Mouse (Mus musculus) adrenal gland, adult 8-10 months (tissue): ENCODE results near the gene Gpr137. TPM values are rescaled to one million over a fixed set of nuclear protein-coding genes. Genes with fewer than 3 reads are reported as not detected.
"Not testable (repeated sequence)": the region's sequence is repeated elsewhere in the genome, so short reads cannot be mapped to it uniquely, and the experiment has no call there.

ENCODE experiments used
- DNase-seq: peaks from one replicate; pipeline ENCODE4 v3.0.0; 2022
- microRNA-seq, 2 experiments: library from miRNA; unstranded; fragments of <30 nt; microRNA quantifications; one replicate each; pipeline ENCODE4 v1.2.0; 2022
- total RNA-seq, 4 experiments: library from RNA; stranded (reverse); gene quantifications; 2 replicates each; pipeline ENCODE4 v1.2.4; 2022

Gpr137 gene
- total RNA-seq, 4 experiments from 2014 or later: 55.6 to 66.1 (median 63.4) TPM

DNA sequence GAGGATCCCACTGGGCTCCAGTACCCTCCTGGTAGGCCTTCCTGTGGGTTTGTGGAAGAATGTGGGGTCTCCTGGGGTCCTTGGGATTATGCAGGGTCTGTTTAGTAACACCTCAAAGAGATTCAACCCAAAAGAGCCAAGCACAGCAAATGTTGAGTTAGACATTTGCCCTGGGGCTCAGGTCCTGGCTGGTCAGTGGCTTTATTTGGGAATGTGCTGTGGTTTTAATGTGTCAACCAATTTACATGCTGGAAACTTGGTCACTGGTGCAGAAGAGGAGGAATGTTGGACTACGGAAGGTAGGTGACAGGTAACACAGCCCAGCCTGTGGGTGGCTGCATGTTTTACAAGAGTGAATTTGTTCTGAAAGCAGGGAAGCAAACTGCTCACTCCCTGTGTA is 39.2 kb downstream of the Gpr137 start:
- DNase-seq: no peak

DNA sequence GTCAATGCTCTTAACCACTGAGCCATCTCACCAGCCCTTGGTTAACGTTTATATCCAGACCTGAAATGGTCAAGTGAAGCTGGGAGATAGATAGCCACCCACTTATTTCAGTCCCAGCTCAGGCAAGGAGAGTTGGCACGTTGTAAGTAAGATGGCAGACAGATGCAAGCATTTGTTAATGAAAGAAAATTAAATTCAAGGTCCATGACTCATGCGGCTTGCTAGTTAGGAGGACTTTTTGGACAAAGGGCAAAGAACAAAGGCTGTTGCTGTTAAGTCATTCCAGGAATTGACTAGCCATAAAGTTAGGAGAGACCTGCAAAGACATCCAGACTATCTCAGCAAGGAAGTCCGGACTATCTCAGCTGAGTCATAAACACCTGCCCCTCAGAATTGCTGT is 42.6 kb downstream of the Gpr137 start:
- DNase-seq: no peak

DNA sequence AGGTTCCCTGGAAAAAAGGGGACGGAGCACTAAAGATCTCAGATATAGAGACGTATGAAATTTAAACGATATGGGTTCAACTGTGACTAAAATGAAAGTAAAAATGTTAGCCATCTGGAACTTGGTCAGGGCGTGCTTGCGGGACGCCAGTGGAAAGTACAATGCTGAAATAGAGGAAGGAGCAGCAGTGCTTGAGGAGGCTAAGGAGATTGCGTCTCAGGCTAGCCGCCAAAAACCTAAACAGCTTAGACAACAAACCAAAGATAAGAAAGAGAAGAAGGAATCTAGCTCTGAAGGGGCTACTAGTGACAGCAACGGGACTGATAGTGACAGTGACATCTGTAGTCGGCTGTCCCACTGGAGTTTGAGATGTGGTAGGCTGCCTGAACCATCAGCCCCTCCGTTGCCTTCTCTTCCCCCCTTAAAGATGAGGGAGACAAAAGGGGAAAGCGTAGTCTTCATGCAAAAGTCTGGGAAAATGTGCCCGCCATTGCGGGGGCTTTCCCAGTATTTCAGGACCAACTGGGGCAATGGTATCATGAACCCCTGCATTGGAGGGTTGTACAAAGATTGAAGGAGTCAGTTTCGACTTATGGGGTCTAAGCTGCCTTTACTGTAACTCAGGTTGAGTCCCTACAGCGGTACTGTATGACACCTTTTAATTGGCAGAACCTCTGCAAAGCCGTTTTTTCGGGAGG is 46.5 kb downstream of the Gpr137 start:
- not testable (repeated sequence) for DNase-seq

DNA sequence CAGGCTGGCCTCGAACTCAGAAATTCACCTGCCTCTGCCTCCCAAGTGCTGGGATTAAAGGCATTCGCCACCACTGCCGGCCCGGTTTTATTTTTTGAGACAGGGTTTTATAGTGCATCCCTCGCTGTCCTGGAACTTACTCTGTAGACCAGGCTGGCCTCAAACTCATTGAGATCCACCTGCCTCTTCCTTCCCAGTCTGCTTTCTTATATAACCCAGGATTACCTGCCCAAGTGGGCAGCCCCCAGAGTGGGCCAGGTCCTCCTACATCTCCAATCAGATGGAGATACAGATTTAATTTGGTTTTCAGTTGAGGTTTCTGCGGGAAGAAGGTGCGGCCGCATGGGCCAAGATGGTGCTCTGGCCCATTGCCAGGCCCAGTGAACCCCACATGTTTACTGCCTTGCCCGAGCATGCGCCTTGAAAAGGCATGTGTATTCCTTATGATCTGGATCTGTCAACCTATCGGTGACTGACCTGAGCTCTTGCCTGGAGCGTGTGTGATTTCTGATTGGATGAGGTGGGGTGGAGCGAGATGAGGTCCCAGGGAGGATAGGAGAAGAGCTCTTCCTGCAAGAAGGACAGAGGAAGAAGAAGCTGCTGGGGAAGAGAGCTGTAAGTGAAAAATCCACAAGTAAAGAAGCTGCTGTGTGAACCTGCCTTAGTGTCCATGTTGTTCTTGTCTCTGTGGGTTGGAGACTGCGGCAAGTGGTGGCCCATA is 48.4 kb downstream of the Gpr137 start:
- DNase-seq: no peak

DNA sequence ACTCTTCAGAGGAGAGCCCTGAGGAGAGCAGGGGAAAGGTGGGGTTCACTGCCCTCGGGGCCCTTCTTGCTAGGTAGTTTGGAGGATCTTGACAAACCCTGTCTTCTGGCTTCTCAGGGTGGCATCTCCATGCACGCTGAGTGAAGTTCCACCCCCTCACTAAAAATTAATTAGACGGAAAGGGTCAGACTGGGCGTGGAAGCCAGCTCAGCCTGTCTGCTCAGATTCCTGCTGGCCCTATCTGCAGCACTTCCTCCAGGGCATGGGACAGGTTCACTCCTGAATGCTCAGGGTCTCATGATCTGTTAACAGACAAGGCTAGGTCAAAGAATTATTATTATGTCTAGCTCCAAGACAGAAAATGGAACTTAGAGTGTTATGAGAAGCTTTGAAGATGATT is 49.8 kb downstream of the Gpr137 start:
- DNase-seq: no peak

Small RNA genes lying within 50 kb of the gene (microRNA-seq; reads per million reads assigned to microRNA genes)
- gene Mir6990: 0.70 to 1.8 reads per million in 2 experiments

Other genes starting within 250 kb of the Gpr137 start
- gene Rps6ka4, start 101.8 kb downstream of the Gpr137 start, total RNA-seq: 10 to 100 TPM; 30.2 to 42.5 (median 36.1) TPM
- gene Ccdc88b, start 84.3 kb downstream of the Gpr137 start, total RNA-seq: 1 to 10 TPM; 1.7 to 3.6 (median 2.4) TPM
- gene Trmt112, start 32.8 kb downstream of the Gpr137 start, total RNA-seq: 100 to 1,000 TPM in 2 of 4 experiments, 10 to 100 TPM in 2; 83.2 to 116 (median 99.0) TPM
- 100 to 1,000 TPM; 197 to 273 (median 224) TPM for gene Prdx5, start 32.4 kb downstream of the Gpr137 start, total RNA-seq
- gene Esrra, start 20.7 kb downstream of the Gpr137 start, total RNA-seq: 10 to 100 TPM; 38.3 to 45.1 (median 44.1) TPM
- not detected for gene Catsperz, start 17.1 kb downstream of the Gpr137 start, total RNA-seq
- under 1 TPM in 2 of 4 experiments, not detected in 2; 0.14 to 0.24 TPM for gene Kcnk4, start 8.0 kb downstream of the Gpr137 start, total RNA-seq
- gene Bad, start 619 bp downstream of the Gpr137 start, total RNA-seq: 10 to 100 TPM; 49.9 to 63.1 (median 56.6) TPM
- gene Ppp1r14b, start 32.5 kb upstream of the Gpr137 start, total RNA-seq: 100 to 1,000 TPM; 153 to 231 (median 191) TPM
- gene Plcb3, start 34.0 kb upstream of the Gpr137 start, total RNA-seq: 10 to 100 TPM; 40.1 to 83.9 (median 62.1) TPM
- gene Fkbp2, start 38.0 kb upstream of the Gpr137 start, total RNA-seq: 100 to 1,000 TPM in 2 of 4 experiments, 10 to 100 TPM in 2; 62.4 to 165 (median 91.8) TPM
- gene Vegfb, start 45.2 kb upstream of the Gpr137 start, total RNA-seq: 100 to 1,000 TPM in 1 of 4 experiments, 10 to 100 TPM in 3; 86.5 to 119 (median 95.7) TPM
- 10 to 100 TPM; 38.4 to 55.9 (median 43.3) TPM for gene Dnajc4, start 50.1 kb upstream of the Gpr137 start, total RNA-seq
- 10 to 100 TPM; 36.6 to 56.0 (median 48.7) TPM for gene Nudt22, start 53.6 kb upstream of the Gpr137 start, total RNA-seq
- 10 to 100 TPM; 11.0 to 18.6 (median 15.0) TPM for gene Trpt1, start 53.7 kb upstream of the Gpr137 start, total RNA-seq
- 10 to 100 TPM in 2 of 4 experiments, 1 to 10 TPM in 2; 6.4 to 10.8 (median 8.8) TPM for gene Fermt3, start 77.0 kb upstream of the Gpr137 start, total RNA-seq
- 100 to 1,000 TPM; 129 to 273 (median 162) TPM for gene Stip1, start 97.5 kb upstream of the Gpr137 start, total RNA-seq
- gene Macrod1, start 114.3 kb upstream of the Gpr137 start, total RNA-seq: 10 to 100 TPM; 27.7 to 64.8 (median 40.3) TPM
- 10 to 100 TPM in 2 of 4 experiments, 1 to 10 TPM in 2; 2.9 to 27.5 (median 14.8) TPM for gene Flrt1, start 163.2 kb upstream of the Gpr137 start, total RNA-seq